Mouse (Mus musculus) spleen, adult 18-20 months (tissue): ENCODE data around the gene Pex3.
"Not testable (repeated sequence)": the region's sequence is repeated elsewhere in the genome, so short reads cannot be mapped to it uniquely, and the experiment has no call there.

Source experiments
- DNase-seq, 2 experiments: peaks; one replicate each; pipeline ENCODE4 v3.0.0; 2022; ENCODE audit warnings: mixed read lengths in 2 of 2

Pex3 gene

GRCm38 (mm10) chr10:13534751-13535150 lies 18.2 kb downstream of the Pex3 start:
- DNase-seq: no peak

- no peak for DNase-seq
Measured at GRCm38 (mm10) chr10:13528155-13528554, 24.8 kb downstream of the Pex3 start.

- no peak for DNase-seq
Measured at GRCm38 (mm10) chr10:13521857-13522256, 31.1 kb downstream of the Pex3 start.

DNA sequence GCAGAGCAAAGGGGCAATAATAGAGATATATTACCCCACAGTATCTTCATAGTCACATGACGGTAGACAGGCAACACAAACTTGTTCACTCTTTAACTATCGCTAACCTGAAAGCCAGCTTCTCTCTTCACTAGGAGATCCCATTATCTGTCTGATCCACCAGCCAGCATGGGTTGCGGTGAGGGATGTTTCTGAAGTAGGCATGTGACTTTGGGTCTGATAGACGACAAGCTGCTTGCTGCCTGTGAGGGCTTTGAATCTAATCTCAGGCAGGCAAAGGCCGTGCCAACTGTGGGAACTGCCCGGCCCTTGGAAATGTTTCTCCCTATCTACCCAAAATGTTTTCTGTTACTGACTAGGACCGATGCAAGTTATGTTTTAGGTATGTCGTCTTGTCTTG lies 50.6 kb downstream of the Pex3 start:
- DNase-seq: no peak

DNA sequence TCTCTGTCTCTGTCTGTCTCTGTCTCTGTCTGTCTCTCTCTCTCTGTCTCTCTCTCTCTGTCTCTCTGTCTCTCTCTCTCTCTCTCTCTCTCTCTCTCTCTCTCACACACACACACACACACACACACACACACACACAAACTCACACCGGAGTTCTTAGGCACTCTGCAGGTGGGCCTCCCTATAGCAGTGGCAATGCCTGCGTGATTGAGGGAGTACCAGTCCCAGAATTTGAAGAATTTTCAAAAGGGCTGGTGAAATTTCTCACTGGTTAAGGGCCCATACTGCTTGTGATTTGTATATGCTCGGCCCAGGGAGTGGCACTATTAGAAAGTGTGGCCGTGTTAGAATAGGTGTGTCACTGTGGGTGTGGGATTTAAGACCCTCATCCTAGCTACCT lies 51.4 kb downstream of the Pex3 start:
- not testable (repeated sequence) for DNase-seq

- peak; percentile 76 to 78 for DNase-seq
Measured at GRCm38 (mm10) chr10:13500938-13501496, 51.9 kb downstream of the Pex3 start.

DNA sequence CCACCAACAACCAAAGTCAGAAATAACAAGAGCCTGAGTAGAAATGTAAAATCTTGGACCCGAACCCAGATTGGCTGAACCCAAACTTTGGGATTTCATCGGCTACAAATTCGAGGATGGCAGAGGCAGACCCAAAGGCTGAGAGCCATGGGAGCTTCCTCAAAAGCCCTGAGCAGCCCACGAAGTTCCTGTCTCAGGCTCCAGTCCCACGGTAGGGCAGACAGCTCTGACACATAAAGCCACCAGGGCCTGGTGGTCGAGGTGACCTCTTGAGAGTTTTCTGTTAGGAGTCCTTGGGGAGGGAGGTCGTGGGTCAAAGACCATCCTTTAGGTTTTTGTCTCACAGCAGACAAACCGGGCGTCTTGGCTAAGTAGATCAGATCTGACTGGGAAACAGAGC lies 52.5 kb downstream of the Pex3 start:
- no peak for DNase-seq

DNA sequence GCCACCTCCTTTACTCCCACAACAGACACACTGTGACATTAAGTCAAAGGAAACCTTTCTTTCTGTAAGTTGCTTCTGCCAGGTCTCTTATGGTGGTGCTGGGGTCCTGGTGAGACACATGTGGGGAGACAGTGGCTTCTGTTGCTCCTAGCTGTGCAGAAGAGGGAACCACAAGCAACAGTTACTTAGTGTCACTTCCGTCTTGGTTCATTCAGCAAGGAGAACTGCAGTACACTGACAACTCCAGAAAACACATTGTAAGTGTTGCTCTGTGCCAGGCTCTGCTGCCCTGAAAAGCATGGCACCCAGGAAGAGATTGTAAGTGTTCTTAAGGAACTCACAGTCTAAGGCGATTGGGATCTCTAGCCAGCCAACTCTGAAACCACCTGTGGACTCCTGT lies 53.6 kb downstream of the Pex3 start, which contains the start of gene Fuca2:
Gene Fuca2, plus strand, starts transcription at position 210 of the 400 bp plus-strand sequence.
- peak in 1 of 2 experiments; percentile 6 for DNase-seq

- DNase-seq: no peak
Measured at GRCm38 (mm10) chr10:13496315-13496714, 56.6 kb downstream of the Pex3 start.

DNA sequence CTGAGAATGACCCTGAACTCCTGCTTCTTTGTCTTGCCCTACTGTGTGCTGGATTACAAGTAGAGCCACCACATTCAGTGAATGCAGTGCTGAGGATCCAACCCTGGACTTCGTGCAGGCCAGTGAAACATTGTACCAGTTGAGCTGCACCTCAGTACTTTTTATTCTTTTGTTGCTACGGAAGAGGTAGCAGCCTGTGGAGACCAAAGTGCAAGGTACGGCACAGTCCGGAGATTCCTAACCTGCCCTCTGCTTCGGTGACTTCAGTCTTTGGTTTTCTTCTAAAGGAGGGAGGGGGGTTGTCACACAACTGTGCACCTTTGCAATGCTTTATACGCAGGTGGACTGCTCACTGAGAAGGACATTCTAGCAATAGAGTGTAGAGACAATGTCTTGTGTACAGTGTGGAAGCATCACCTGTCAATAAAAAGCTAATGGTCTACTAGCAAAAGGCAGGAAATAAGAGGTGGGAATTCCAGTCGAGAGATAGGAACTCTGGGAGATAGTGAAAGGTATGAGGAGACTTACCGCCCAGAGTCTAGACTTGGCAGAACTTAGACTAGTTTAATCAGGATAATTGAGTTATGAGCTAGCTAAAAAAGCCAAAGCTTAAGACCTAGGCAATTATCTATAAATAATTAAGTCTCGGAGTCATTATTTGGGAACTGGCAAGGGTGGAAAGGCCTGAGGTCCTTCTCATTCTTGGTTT lies 58.8 kb downstream of the Pex3 start:
- DNase-seq: no peak

- DNase-seq: no peak
Measured at GRCm38 (mm10) chr10:13489671-13490070, 63.3 kb downstream of the Pex3 start.

DNA sequence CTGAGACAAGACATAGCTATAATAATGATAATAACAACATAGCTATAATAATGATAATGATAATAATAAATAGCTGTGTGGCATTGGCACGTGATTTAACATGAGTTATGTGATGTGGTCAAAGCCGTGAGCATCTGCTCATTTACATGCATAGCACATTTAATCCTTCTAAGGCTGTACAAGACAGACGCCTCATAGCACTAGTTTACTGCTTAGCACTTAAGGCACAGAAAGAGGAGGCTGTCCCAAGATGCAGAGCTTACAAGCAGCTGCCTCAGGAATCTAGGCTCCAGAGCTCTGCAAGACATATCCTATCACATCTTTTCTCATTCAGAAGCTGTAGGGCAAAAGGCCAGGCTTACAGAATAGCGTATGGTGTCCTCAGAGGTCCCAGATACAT lies 67.0 kb downstream of the Pex3 start:
- DNase-seq: no peak

DNA sequence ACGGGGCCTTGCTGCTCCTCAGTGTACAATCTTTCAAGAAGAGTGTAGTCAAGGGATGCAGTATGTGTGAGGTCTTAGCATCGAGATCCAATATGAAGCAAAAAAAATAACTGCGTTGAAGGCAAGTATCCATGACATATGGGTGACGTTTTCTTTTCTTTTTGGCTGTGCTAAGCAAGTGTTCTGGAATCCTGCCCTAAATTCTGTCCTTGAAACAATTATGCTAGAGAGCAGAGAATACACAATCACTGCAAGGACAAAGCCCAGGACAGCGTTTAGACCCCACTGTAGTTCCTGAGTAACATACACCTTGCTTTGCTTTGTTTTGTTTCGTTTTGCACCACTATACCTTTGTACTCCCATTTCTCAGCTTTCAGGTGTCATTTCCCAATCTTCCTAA lies 73.6 kb downstream of the Pex3 start:
- no peak for DNase-seq

DNA sequence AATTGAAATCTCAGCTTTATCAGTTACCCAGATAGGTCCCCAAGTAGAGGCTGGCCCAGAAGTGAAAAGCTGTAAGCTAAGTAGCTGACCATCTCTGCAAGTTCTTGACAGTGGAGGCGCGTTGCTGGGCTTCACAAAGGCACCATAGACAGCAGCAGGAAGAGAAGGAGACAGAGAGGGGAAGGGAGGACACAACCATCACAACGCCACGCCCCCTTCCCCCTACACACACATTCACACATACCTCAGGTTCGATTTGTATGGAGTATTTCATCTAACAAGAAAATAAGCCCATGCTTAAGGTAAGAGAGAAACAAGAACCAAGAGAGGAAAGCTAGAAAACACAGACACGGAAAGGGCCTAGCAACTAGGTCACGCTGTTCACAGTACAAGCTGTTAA lies 77.8 kb downstream of the Pex3 start:
- DNase-seq: peak in 1 of 2 experiments; percentile 4

GRCm38 (mm10) chr10:13474568-13474955 lies 78.4 kb downstream of the Pex3 start:
- peak in 1 of 2 experiments; percentile 13 for DNase-seq
